Mouse (Mus musculus) gonadal fat pad, adult 2 months (tissue): Measurements from ENCODE around the gene Pten. TPM values are rescaled to one million over a fixed set of nuclear protein-coding genes. Genes with fewer than 3 reads are reported as not detected.

ENCODE experiments used
- DNase-seq: peaks from one replicate; pipeline ENCODE4 v3.0.0-alpha.2; 2012; ENCODE audit warnings: low read depth
- polyA plus RNA-seq: library from polyadenylated mRNA; depleted of rRNA; stranded (reverse); fragments of >200 nt; gene quantifications from 2 replicates; pipeline ENCODE4 v1.2.3, GENCODE M21; 2012; rRNA removed

Gene Pten
- 14.1 and 21.1 TPM in 2 replicates for polyA plus RNA-seq

- no peak for DNase-seq
These were observed at the start of gene Pten for GRCm38 (mm10) chr19:32756900-32757725. Gene Pten, plus strand, starts transcription at chr19:32757497.

GRCm38 (mm10) chr19:32708996-32709395, 48.3 kb upstream of the Pten start:
- DNase-seq, result no peak

- DNase-seq, result no peak
These were observed 47.0 kb upstream of the Pten start for GRCm38 (mm10) chr19:32710288-32710687.

GRCm38 (mm10) chr19:32711761-32712541, 45.3 kb upstream of the Pten start:
- peak; percentile 26 for DNase-seq

GRCm38 (mm10) chr19:32712588-32713042, 44.7 kb upstream of the Pten start:
- DNase-seq, result peak; percentile 24

- DNase-seq, result no peak
These were observed 43.8 kb upstream of the Pten start for GRCm38 (mm10) chr19:32713471-32713870.

GRCm38 (mm10) chr19:32715201-32715600, 42.1 kb upstream of the Pten start:
- no peak for DNase-seq

- no peak for DNase-seq
These were observed 41.6 kb upstream of the Pten start for GRCm38 (mm10) chr19:32715681-32716080.

GRCm38 (mm10) chr19:32717590-32717989, 39.7 kb upstream of the Pten start:
- DNase-seq, result no peak

- no peak for DNase-seq
These were observed 37.0 kb upstream of the Pten start for GRCm38 (mm10) chr19:32720319-32720718.

- DNase-seq, result no peak
These were observed 33.5 kb upstream of the Pten start for GRCm38 (mm10) chr19:32723817-32724216.

GRCm38 (mm10) chr19:32726451-32727325, 30.6 kb upstream of the Pten start:
- no peak for DNase-seq

- DNase-seq, result no peak
These were observed 27.5 kb upstream of the Pten start for GRCm38 (mm10) chr19:32729785-32730184.

GRCm38 (mm10) chr19:32732922-32733321, 24.4 kb upstream of the Pten start:
- no peak for DNase-seq

GRCm38 (mm10) chr19:32737844-32738243, 19.5 kb upstream of the Pten start:
- no peak for DNase-seq

- no peak for DNase-seq
These were observed 17.6 kb upstream of the Pten start, which contains the start of gene Atad1 for GRCm38 (mm10) chr19:32739686-32740085. Gene Atad1, minus strand, starts transcription at chr19:32739786.

- DNase-seq, result no peak
These were observed 16.5 kb upstream of the Pten start for GRCm38 (mm10) chr19:32740641-32741345.

- DNase-seq, result no peak
These were observed 7.9 kb upstream of the Pten start for GRCm38 (mm10) chr19:32749425-32749824.

- no peak for DNase-seq
These were observed 4.9 kb upstream of the Pten start for GRCm38 (mm10) chr19:32752357-32752756.

GRCm38 (mm10) chr19:32753386-32753785, 3.9 kb upstream of the Pten start:
- DNase-seq, result no peak
